Mouse (Mus musculus) heart, postnatal 36 days (tissue): ENCODE measurements around the gene Gm5447. TPM values are rescaled to one million over a fixed set of nuclear protein-coding genes. Genes with fewer than 3 reads are reported as not detected.
A peak's percentile ranks its signal among the peaks of the same experiment; 100 is the strongest.

Source experiments
- DNase-seq, 2 experiments: peaks; one replicate each; pipeline ENCODE4 v3.0.0; 2021 to 2022
- intact Hi-C: fragments of 180-260 bp; cut with DNase I; formaldehyde crosslinking; loops from one replicate; pipeline ENCODE4 v1.15.1; 2025
- total RNA-seq, 2 experiments: library from RNA; stranded (reverse); gene quantifications; 2 replicates each; pipeline ENCODE4 v1.2.3; 2021

The Gm5447 gene
- total RNA-seq, 2 experiments from 2014 or later, result not detected

DNA sequence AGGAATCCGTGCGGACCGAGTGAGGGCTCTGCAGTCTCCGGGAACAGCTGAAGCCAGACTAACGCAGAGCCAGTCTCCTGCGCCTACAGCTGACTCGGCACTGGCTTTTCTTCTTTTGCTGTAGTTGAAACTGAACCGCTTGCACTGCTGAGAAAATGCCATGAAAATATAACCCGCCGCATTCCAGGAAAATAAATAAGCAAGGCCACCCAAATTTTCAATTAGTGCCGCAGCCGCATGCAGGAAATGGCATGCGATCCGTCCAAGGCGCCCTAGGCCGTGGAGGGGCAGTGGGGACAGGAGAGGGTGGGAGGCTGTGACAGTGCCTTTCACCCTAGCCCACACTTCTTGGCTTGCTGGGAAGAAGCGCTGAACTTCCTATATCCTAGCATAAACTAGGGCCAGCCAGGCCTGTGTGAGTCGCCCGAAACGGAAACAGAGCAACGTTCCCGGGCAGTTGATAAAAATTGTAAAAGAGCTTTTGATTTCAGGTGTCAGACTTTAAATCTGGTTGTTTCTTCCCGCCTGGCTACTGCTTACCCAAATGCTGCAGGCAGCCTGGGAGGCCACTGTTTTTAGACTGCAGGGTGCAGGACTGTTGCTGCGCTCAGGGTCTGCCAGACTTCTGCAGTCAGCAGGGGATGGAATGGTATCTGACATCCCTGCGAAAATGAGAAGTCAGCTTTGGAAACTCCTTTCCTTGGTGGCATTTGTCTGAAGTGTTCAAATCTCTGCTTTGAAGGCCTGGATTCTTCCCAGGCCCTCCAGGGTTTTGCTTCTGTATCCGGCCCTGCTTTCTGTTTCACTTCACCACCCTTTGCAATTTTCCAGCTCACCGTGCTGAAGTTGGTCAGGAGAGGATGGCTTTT lies 11.8 kb downstream of the Gm5447 start:
- DNase-seq, result peak; percentile 62 to 65
- intact Hi-C loops, result loop anchor here (10.0 kb wide), 2 partner anchors 321 to 441 kb away; partner anchors contain the start of gene Uqcrfs1

DNA sequence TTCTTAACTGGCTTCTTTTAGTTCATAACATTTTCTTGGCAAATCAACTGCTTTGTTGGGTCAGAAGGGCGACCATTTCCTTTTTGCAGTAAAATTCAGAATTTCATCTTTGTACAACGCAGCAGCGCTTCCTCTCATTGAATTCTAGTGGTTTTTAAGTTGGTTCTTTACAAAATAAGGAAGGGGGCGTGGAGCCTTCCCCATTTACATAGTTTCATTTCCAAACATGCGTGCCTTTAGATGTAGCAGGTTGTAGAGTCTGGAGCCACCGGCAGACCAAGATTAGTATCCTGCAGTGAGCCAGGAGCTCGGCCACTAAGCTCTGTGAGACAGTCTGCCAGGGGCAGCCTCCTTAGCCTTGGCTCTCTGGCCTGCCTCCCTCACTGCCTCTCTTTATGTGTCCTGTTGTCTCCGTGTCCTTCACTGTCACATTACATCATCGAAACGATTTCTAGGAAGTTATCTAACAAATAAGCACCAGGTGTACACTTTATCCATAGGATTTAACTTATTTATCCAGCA lies 13.0 kb downstream of the Gm5447 start:
- intact Hi-C loops, result loop anchor here (10.0 kb wide), 2 partner anchors 322 to 442 kb away; partner anchors contain the start of gene Uqcrfs1
- DNase-seq, result no peak

DNA sequence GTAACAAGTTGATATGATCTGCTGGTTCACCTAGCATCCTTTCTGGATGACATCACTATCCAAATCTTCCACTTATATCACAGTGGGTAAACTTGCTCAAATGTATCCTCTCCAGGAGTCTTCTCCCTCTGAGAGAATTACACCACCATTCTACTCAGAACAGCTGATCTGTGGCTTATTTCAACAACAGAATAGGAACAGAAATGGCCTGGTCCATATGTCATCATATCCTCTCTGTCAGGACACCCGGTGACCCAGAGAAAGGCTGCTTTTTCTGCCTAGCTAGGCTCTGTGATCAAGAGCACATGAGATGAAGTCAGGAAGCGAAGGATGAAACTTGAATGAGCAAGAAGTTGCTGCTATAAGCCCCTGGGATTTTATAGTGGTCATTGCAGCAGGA lies 13.7 kb downstream of the Gm5447 start:
- no peak for DNase-seq
- intact Hi-C loops, result loop anchor here (10.0 kb wide), 2 partner anchors 323 to 443 kb away; partner anchors contain the start of gene Uqcrfs1

- DNase-seq, result no peak
- intact Hi-C loops, result loop anchor here (5.0 to 10.0 kb wide), 3 partner anchors 325 to 628 kb away; partner anchors contain the start of gene Uqcrfs1
These were observed 15.7 kb downstream of the Gm5447 start for GRCm38 (mm10) chr13:30989710-30990109.

DNA sequence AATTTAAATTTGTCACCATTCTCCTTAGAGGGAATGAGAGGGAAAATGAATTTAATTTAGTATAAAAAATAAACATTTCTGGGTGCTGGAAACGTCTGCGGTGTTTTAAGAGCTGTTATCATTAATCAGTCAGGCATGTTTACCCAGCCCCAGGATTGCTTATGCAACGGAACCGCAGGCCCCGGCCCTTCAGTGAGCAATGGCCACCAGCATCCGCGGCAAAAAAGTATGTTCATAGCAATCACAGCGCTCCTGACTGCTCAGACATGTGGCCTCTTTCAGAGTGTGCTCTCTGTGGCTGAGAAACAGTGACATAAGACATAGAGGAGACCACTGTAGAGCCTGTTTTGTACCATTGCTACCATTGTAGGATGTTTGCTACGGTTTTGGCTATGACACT lies 16.2 kb downstream of the Gm5447 start:
- DNase-seq, result no peak
- intact Hi-C loops, result loop anchor here (5.0 kb wide), 1 partner anchor 627 kb away; no protein-coding TSS in a partner anchor

- peak; percentile 24 to 51 for DNase-seq
- intact Hi-C loops, result loop anchor here (5.0 kb wide), 1 partner anchor 623 kb away; no protein-coding TSS in a partner anchor
These were observed 19.8 kb downstream of the Gm5447 start for GRCm38 (mm10) chr13:30993819-30994218.

DNA sequence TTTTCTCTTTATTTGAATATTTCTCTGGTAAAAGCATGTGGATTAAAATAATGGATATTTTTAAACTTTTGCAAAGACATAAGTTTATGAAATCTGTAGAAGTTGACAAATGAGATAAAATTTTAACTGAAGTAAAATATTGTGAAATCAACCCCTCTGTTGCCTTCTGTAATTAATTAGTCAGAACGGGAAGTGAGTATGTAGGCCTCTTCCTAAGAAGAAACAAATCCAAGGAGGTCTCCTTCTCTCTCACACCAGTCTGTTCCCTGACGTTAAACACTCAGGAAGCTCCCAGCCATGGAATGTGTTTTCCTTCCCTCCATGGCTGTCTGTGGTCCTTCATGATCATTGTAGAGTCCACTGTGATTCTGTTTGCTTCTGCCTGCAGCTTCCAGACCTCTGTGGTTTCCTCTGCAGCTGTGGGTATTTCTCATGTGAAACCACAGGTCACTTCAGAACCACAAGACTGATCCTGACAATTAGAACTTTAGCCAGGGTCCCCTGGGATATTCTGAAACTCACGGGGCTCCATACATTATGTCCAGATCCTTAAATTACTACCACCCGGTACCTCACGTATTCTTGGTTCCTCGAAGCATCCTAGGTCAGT lies 20.4 kb downstream of the Gm5447 start:
- DNase-seq, result no peak
- intact Hi-C loops, result loop anchor here (5.0 kb wide), 1 partner anchor 623 kb away; no protein-coding TSS in a partner anchor

GRCm38 (mm10) chr13:30997526-30998253 lies 23.7 kb downstream of the Gm5447 start:
- intact Hi-C loops, result no loop called here

DNA sequence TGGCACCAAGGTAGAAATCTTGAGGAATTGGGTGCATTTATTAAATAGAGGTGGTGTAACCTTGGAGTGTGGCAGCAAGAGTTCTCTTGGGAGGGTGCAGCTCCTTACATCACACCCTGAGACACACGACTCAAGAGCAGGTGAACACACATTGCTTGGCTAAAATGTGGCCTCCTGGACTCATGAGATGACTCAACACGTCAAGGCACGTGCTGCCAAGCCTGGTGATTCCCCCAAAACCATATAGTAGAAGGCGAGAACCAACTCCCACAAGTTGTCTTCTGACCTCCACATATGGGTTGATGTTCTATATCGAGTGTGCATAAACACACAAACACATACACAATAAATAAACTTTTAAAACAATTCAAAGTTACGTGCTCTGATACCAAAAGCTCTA lies 25.8 kb downstream of the Gm5447 start:
- DNase-seq, result no peak
- intact Hi-C loops, result no loop called here

More at GRCm38 (mm10) chr13:30997526-30998253, 23.7 kb downstream of the Gm5447 start:
- DNase-seq, result no peak

GRCm38 (mm10) chr13:31004458-31004857 lies 30.5 kb downstream of the Gm5447 start:
- DNase-seq, result no peak

DNA sequence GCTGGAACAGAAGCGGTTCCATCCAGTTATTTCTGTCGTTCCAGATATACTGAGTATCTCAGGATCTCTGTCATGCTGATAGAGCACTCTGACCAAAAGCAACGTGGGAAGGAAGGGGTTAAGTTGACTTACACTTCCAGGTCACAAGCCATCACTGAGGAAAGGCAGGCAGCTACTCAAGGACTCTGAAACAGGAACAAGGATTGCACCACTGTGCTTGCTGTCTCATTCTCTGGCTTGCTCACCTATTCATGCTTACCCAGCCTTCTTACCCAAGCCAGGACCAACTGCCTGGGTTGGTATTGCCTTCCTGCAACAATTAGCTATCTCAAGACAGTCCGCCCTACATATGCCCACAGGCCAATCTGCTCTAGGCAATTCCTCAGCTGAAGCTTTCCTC lies 31.0 kb downstream of the Gm5447 start:
- DNase-seq, result no peak
- intact Hi-C loops, result no loop called here

More at GRCm38 (mm10) chr13:31004458-31004857, 30.5 kb downstream of the Gm5447 start:
- intact Hi-C loops, result no loop called here

- intact Hi-C loops, result no loop called here
- DNase-seq, result no peak
These were observed 43.5 kb downstream of the Gm5447 start for GRCm38 (mm10) chr13:31017545-31017944.

DNA sequence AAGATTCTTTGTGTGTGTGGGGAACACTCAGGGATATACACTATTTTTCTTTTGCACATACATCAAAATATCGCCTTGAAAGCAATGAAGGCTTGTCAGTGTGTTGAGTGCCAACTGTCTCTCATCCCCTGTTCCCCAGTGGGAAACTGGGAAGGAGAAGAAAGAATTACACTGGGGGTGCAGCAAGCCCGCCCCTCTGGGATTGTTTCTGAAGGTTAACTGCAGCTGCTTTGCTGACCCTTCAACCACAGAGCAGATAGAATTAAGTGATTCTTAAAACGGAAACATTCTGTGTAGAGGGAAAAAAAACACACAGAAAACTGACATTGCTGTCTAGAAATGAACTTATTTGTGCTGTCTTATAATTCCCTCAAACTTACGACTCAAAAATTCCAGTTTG lies 47.5 kb downstream of the Gm5447 start:
- intact Hi-C loops, result no loop called here
- DNase-seq, result no peak

DNA sequence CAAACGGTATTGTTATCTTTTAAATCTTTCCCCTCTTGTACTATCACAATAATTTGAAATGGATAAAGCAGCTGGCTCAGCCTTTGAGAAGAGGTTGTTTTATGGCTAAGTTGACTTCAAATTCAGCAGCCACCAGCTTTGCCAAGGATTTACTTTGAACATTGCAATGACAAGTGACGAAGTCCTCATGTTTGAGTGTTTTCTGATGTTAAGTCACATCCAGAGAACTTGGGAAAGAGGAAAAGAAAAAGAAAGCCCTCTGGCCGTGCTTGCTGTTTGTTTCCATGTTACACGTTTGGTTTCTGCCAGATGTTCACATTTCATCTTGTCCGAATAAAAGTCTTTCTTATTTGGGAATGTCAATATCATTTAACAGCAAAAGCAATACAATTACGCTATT lies 47.9 kb downstream of the Gm5447 start:
- no peak for DNase-seq
- intact Hi-C loops, result no loop called here

GRCm38 (mm10) chr13:31023664-31024063 lies 49.7 kb downstream of the Gm5447 start:
- intact Hi-C loops, result no loop called here
- no peak for DNase-seq

Other genes with a start within 250 kb of the Gm5447 start
- 1 to 10 TPM; 1.2 to 1.7 TPM for gene Irf4, start 225.0 kb upstream of the Gm5447 start, total RNA-seq
- gene Hus1b, start 26.4 kb upstream of the Gm5447 start, total RNA-seq, result under 1 TPM in 1 of 2 experiments, not detected in 1; 0.25 TPM
- gene Exoc2, start 111 bp upstream of the Gm5447 start, total RNA-seq, result 10 to 100 TPM; 14.4 to 16.5 TPM